Mouse (Mus musculus) lung, adult 2 months (tissue): ENCODE measurements around the gene Elavl4.

Source experiments
- CTCF ChIP-seq: fragments of 200-500 bp; IDR thresholded peaks from 2 replicates; pipeline ENCODE4 v1.5.1; 2011; ENCODE audit warnings: mild to moderate bottlenecking, low read length, control low read depth; ENCODE audit not compliant: insufficient read depth
- POLR2A ChIP-seq: fragments of 200-500 bp; IDR thresholded peaks from 2 replicates; pipeline ENCODE4 v1.6.1; 2011; ENCODE audit warnings: low read depth, mild to moderate bottlenecking, control low read depth, low read length, borderline replicate concordance; ENCODE audit errors: extremely low read depth

- TF ChIP-seq CTCF (no peak), POLR2A (no peak)
Measured at GRCm38 (mm10) chr4:110250055-110250454, 101.7 kb downstream of the Elavl4 start.
